Mouse (Mus musculus) lung, postnatal 10 days (tissue): ENCODE measurements around the gene Nxt1.

Experiments used
- DNase-seq: peaks from one replicate; pipeline ENCODE4 v3.0.0; 2021

Nxt1 gene

DNA sequence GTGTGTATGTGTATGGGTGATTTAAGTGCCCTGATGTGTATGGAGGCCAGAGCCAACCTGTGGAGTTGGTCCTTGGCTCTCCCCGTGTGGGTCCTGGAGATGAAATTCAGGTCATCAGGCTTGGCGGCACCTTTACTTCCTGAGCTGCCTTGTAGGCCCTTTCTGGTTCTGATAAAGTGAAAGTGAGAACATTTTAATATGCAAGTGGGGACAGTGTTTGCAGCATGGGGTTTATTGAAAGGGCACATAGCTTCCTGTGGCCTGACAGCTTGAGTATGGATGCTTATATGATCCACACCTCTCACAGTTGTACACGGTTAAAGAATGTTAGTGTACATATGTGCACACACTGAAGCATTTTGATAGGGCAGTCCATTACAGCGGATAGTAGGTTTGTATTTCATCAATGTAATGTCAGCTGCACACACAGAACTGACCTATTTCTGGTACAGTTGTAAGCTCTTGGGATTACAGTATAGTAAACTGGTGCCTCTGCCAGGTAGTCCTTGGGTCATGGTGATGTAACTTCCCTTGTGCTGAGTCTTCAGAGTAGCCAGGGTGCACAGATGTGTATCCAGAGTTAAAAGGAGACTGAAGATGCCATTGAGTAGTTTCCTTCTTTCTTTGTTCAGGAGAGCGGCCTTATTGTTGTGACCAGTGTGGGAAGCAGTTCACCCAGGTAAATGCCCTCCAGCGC, 17.2 kb downstream of the Nxt1 start:
- no peak for DNase-seq

DNA sequence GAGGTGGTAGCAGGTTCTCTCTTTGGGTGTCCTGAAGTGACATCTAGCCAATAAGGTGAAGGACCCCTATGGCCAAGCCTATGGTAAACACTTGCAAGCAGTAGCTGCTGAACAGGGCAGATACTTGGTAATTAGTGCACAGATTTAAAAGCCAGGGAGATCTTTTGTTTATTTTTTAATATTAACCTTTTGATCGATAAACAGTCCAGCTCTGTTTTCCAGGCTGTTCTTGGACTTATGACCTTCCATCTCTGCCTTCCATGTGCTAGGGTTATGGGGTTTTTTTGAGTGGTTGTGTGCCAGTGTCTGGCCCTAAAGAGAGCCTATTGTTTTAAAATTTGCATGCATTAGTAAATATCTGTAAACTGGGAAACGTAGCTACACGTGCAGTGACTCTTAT, 17.9 kb downstream of the Nxt1 start:
- no peak for DNase-seq

DNA sequence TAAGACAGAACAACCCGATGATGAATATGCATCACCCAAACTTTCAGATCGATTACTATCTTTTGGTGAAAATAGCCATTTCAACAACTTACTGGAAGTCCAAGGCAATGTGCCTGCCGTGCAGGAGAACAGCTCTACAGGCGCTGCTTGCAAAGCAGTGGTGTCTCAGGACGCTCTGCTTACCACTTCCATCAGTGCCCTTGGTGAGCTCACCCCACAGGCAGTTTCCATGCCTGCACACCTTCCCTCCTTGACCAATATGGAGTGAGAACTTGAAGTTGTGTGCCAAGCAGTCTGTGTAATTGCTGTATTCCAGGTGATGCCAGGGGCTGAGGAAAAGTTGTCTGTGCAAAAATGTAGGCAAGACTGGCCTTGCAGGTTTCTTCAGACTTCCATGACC, 18.4 kb downstream of the Nxt1 start:
- DNase-seq: no peak

DNA sequence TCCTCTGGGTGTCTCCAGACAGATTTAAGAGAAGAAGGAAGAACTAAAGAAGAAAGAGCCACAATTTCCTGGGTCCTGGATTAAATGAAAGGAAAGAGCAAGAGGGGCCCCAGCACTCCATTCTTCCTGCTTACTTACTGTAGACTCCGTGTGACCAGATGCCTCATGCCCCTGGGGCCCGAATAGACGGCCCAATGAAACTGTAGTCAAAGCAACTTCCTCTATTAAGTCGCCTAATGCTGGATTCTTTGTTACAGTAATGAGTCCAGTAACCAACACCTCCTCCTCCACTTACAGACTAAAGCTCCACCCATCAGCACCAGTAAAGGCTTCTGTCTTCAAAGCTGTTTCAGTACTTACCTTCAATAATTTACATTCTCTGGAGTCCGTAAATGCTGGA, 26.2 kb downstream of the Nxt1 start:
- no peak for DNase-seq

DNA sequence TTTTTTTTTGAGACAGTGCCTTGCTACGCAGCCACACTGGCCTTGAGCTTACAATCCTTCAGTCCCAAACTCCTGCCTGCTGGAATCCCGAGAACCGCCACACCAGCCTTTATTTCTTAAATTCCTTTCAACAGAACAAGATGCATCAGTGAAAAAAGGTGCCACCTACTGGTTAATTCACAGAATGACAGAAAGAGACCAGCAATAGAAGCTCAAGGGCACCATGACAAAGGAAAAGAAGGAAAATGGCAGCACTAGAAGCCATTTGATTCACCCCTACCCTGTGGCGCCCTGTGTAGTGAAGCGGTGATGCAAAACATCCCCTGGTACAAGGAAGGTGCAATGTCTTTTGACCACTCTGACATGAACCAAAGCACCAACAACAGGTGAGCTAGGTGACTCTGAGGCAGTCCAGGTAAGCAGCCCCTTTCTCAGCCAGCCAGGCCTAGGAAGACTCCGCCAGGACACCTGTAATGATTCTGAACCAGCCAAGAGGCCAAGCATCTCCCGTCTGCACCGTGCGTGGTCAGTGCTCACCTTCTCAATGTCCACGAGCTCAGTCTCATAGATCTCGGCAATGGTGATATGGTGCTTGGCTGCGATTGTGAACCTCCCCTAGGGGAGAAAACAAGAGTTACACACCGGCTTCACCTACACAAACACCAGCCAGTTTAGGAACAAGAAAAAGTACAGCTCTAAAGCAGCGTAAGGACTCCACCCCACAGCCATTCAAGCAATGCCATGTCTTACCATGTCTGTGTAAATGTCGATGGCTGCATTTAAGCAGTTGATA, 34.2 kb downstream of the Nxt1 start:
- DNase-seq: peak; percentile 34

DNA sequence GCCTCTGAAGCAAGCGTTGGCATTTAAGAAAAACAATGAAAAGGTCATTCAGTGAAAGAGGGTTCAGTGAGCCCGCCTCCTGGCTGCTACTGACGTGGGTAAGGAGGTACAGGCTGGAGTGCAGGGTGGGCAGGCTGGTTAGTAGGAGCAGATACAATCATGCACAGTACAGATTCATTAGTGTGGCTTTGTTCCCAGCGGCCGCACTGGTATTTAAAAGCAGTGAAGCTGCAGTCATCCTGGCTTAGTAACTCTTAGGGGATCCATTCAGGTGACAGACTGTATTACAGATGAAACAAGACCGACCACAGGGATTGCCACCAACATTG, 34.8 kb downstream of the Nxt1 start:
- DNase-seq: no peak

DNA sequence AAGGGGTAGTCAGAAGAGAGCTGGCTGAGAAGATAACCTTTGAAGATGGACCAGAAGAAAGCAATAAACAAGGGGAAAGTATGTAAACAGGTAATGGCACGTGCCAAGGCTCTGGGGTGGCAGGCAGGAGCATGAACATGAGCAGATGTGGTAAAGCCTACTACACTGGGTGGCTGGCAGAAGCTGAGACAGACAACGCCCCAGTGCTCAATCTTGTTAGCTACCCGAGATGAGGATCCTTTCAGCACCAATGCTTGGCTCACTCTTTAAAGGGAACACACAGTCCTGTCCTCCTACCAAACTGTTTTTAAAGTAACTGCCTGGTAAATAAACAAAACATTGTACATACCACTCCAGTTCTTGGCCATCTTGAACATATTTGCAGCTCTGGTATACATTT, 39.9 kb downstream of the Nxt1 start:
- DNase-seq: no peak

DNA sequence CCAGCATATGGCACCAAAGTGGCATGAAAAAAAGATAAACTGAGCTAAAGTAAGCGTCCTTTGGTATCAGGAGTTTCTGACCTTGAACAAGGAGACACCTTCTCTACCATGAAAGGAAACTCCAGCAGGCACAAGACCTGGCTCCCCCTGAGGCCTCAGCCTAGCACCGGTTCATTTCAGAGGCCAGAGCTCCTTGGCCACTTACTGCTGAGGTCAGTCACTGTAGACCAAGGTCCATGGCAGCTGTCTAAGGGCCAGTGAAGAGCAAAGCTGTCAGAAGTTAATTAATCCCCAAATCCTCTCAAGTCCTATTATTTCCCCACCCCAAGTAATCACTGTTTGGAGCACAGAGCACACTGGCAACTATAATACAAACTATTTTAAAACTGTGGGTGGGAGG, 44.7 kb downstream of the Nxt1 start:
- no peak for DNase-seq

DNA sequence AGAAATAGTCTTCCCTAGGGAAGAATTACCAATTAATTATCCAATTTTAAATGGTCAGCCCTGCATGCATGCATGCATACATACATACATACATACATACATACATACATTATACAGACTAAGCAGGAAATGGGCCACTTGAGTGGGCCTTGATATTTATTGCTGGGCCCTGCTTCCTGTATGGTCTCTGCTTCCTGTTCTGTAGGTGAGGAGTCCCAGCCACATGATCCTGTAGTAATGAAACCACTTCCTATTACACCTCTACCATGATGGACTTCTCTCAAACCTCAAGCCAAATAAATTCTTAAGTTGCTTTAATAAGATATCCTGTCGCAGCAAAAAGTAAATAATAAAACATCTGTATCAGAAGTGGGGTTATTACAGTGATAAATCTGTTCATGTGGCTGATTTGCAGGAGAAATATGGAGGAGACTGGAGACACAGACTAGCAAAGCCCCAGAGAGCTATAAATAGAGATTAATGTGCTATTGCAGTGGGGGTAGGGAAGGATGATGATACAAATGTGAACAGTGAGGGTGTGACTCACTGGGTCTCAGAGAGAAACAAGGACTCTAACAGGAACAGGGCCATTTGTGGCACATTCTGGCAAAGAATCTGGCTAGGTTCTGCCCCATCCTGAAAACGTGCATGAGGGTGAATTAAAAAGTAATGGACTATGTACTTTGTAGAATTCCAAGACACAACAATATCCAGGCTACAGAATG, 47.0 kb downstream of the Nxt1 start:
- DNase-seq: no peak
